Mouse (Mus musculus): ENCODE results near the gene Pex19.

DNA sequence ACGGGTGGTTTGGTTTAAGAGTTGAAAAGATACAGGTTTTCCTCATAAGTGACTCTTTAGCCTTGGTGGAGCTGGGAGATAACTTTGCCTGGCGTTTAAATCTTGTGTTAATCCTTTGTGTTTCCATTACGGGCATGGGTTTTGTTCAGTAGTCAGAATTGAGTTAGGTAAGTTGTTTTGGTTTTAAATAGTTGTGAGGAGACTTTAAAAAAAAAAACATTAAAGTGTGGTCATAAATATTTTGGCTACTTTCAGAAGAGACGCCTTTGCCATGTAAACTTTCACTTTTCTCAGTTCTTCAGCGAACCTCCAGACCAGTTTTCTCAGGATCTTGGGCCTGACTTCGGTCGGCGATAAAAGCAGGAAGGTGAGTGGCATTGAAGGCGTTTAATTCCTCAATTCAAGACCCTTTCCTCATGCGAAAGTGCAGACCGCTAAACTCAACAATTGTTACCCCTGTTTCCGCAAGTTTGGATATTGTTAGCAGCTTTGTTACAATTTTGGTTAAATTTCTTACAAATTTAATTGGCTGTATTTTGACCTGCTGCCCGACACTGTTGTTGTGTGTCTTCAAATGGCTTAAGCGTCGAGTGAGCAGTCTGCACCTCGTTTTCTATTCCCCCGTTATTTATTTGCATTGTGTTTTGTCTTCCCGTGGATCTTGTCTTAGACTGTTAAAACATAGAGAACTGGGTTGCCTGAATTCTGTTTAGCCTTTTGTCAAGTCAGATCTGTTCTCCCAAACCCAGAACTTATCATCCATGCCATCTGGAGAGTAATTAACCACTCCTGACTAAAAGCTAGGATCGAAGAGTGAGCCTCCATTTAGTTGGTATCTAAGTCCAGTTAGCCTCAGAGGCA is 22.6 kb downstream of the Pex19 start:
- TF ChIP-seq CTCF (IDR thresholded peaks at IDR 0.05; ENCODE audit: low read depth, low read length) (no peak), TAL1 (conservative IDR thresholded peaks at IDR 0.05; ENCODE audit: low read depth, low read length) (no peak), GATA1 (IDR thresholded peaks at IDR 0.05; ENCODE audit: borderline replicate concordance, low read length) (no peak), GATA2 (IDR thresholded peaks at IDR 0.05; ENCODE audit: borderline replicate concordance, low read depth, low read length) (no peak)

All from G1E (cell line).